Mouse (Mus musculus) embryonic facial prominence, embryonic 14.5 days (tissue): ENCODE data around the gene Hook2. TPM values are rescaled to one million over a fixed set of nuclear protein-coding genes. Genes with fewer than 3 reads are reported as not detected.
A peak's percentile ranks its signal among the peaks of the same experiment; 100 is the strongest.

ENCODE experiments used
- ATAC-seq: fragments of 200-750 bp; cut with Nextera tagmentation; 2 replicates; pipeline ENCODE4 v1.8.0; 2017; ENCODE audit warnings: low read depth, moderate number of reproducible peaks, moderate TSS enrichment
- DNase-seq: peaks from one replicate; pipeline ENCODE4 v3.0.0-alpha.2; 2015; ENCODE audit warnings: low spot score
- H3K27ac ChIP-seq: fragments of 300-500 bp; sonication (generic); replicated peaks from 2 replicates; pipeline ENCODE4 v1.5.1; 2014; ENCODE audit warnings: low read depth, mild to moderate bottlenecking, low read length, moderate library complexity
- H3K27me3 ChIP-seq: fragments of 300-500 bp; sonication (generic); replicated peaks from 2 replicates; pipeline ENCODE4 v1.6.1; 2014; ENCODE audit warnings: low read length; ENCODE audit not compliant: control insufficient read depth, insufficient read depth
- H3K36me3 ChIP-seq: fragments of 300-500 bp; sonication (generic); 2 replicates; pipeline ENCODE4 v1.6.1; 2014; ENCODE audit warnings: low read length, mixed read lengths; ENCODE audit not compliant: control insufficient read depth, insufficient read depth
- H3K4me1 ChIP-seq: fragments of 300-500 bp; sonication (generic); 2 replicates; pipeline ENCODE4 v1.6.1; 2014; ENCODE audit warnings: antibody characterized with exemption, low read length; ENCODE audit not compliant: control insufficient read depth, insufficient read depth
- H3K4me2 ChIP-seq: fragments of 300-500 bp; sonication (generic); 2 replicates; pipeline ENCODE4 v1.6.1; 2014; ENCODE audit warnings: low read depth, mild to moderate bottlenecking, low read length, moderate library complexity, mixed read lengths
- H3K4me3 ChIP-seq: fragments of 300-500 bp; sonication (generic); 2 replicates; pipeline ENCODE4 v1.5.1; 2014; ENCODE audit warnings: low read depth, mild to moderate bottlenecking, low read length
- H3K9ac ChIP-seq: fragments of 300-500 bp; sonication (generic); 2 replicates; pipeline ENCODE4 v1.6.1; 2014; ENCODE audit warnings: low read depth, mild to moderate bottlenecking, low read length, moderate library complexity, mixed read lengths
- H3K9me3 ChIP-seq: fragments of 300-500 bp; sonication (generic); 2 replicates; pipeline ENCODE4 v1.6.1; 2016; ENCODE audit warnings: low read length; ENCODE audit not compliant: control insufficient read depth
- WGBS: fragments of 180-500 bp; shearing (Covaris S2); extraction: QIAGEN DNeasy Blood & Tissue Kit; methylation state at CpG from one replicate; pipeline ENCODE4 v1.1.7; 2014; 5-methylcytosine and 5-hydroxymethylcytosine counted together
- polyA plus RNA-seq: library from polyadenylated mRNA; unstranded; fragments of >200 nt; fragmentation: Nextera tagmentation; extraction: Ambion mirVana; gene quantifications from 2 replicates; pipeline ENCODE4 v1.2.1, GENCODE M21; 2014

Gene Hook2
- polyA plus RNA-seq, 1 experiment from 2014 or later = 13.1 TPM

GRCm38 (mm10) chr8:84987903-84988302 lies 2.5 kb upstream of the Hook2 start:
- Histone ChIP-seq H3K27me3 (no peaks in the 10 kb centered on the region), H3K27ac (no peak overlapping the region), H3K9ac (no peak overlapping the region), H3K36me3 (no peaks in the 10 kb centered on the region), H3K4me3 (no peak overlapping the region), H3K4me2 (no peak overlapping the region), H3K9me3 (no peaks in the 10 kb centered on the region), H3K4me1 (peaks cover 20% of the 10 kb centered on the region)
- no peak for DNase-seq
- ATAC-seq = no peak
- 61% methylated on average over 2 of the region's 2 CpGs for WGBS

GRCm38 (mm10) chr8:84989311-84989731 lies 1.1 kb upstream of the Hook2 start:
- H3K9ac ChIP-seq = 0 out of 2 replicates have a peak overlapping the region, but pooled peaks have one; percentile 72
- peak overlapping the region; percentile 97 for H3K4me2 ChIP-seq
- ATAC-seq = no peak
- H3K4me3 ChIP-seq = no peak overlapping the region
- DNase-seq = no peak
- H3K27me3 ChIP-seq = no peaks in the 10 kb centered on the region
- H3K27ac ChIP-seq = peak overlapping the region; percentile 4; the same call in 1 of the 2 replicates
- H3K4me1 ChIP-seq = peaks cover 20% of the 10 kb centered on the region
- H3K9me3 ChIP-seq = no peaks in the 10 kb centered on the region
- WGBS = 6% methylated on average over 15 of the region's 15 CpGs
- no peaks in the 10 kb centered on the region for H3K36me3 ChIP-seq

GRCm38 (mm10) chr8:84989810-84990209 lies 593 bp upstream of the Hook2 start:
- peaks cover 2% of the 10 kb centered on the region; the same call in 1 of the 2 replicates for H3K36me3 ChIP-seq
- ATAC-seq (peak; percentile 76), DNase-seq (peak; percentile 95)
- H3K4me1 ChIP-seq = peaks cover 16% of the 10 kb centered on the region
- no peaks in the 10 kb centered on the region for H3K27me3 ChIP-seq
- H3K9ac ChIP-seq = peak overlapping the region; percentile 72
- H3K4me3 ChIP-seq = peak overlapping the region; percentile 73
- peak overlapping the region; percentile 79 for H3K27ac ChIP-seq
- peak overlapping the region; percentile 97 for H3K4me2 ChIP-seq
- H3K9me3 ChIP-seq = no peaks in the 10 kb centered on the region
- under 1% methylated on average over 15 of the region's 15 CpGs for WGBS

GRCm38 (mm10) chr8:84990836-84991235 lies 433 bp downstream of the Hook2 start:
- peak; percentile 47 for ATAC-seq
- Histone ChIP-seq H3K9ac (peak overlapping the region; percentile 75), H3K27me3 (no peaks in the 10 kb centered on the region; the same call in 1 of the 2 replicates)

GRCm38 (mm10) chr8:84994375-84994774 lies 4.0 kb downstream of the Hook2 start:
- WGBS = 95% methylated on average over 9 of the region's 9 CpGs
- Histone ChIP-seq H3K4me2 (no peak overlapping the region), H3K4me1 (peaks cover 10% of the 10 kb centered on the region; the same call in 1 of the 2 replicates), H3K9me3 (no peaks in the 10 kb centered on the region), H3K4me3 (no peak overlapping the region), H3K9ac (no peak overlapping the region), H3K36me3 (peaks cover 15% of the 10 kb centered on the region; the same call in 1 of the 2 replicates), H3K27ac (no peak overlapping the region), H3K27me3 (no peaks in the 10 kb centered on the region; the same call in 1 of the 2 replicates)
- no peak for DNase-seq
- ATAC-seq = no peak

More at GRCm38 (mm10) chr8:84990836-84991235, 433 bp downstream of the Hook2 start:
- Histone ChIP-seq H3K36me3 (peaks cover 7% of the 10 kb centered on the region; the same call in 1 of the 2 replicates), H3K4me1 (peaks cover 7% of the 10 kb centered on the region; the same call in 1 of the 2 replicates), H3K4me3 (peak overlapping the region; percentile 73), H3K27ac (peak overlapping the region; percentile 79), H3K4me2 (peak overlapping the region; percentile 97), H3K9me3 (no peaks in the 10 kb centered on the region)
- peak; percentile 92 for DNase-seq
- 2% methylated on average over 15 of the region's 15 CpGs for WGBS

GRCm38 (mm10) chr8:84995680-84996079 lies 5.3 kb downstream of the Hook2 start:
- peaks cover 10% of the 10 kb centered on the region; the same call in 1 of the 2 replicates for H3K4me1 ChIP-seq
- no peaks in the 10 kb centered on the region for H3K9me3 ChIP-seq
- no peak overlapping the region for H3K4me2 ChIP-seq
- DNase-seq (peak; percentile 72), ATAC-seq (peak; percentile 16; the same call in 1 of the 2 replicates)
- no peak overlapping the region for H3K4me3 ChIP-seq
- peaks cover 15% of the 10 kb centered on the region; the same call in 1 of the 2 replicates for H3K36me3 ChIP-seq
- WGBS = 24% methylated on average over 23 of the region's 25 CpGs
- H3K9ac ChIP-seq = no peak overlapping the region
- no peaks in the 10 kb centered on the region; the same call in 1 of the 2 replicates for H3K27me3 ChIP-seq
- no peak overlapping the region for H3K27ac ChIP-seq

GRCm38 (mm10) chr8:84996978-84997377 lies 6.6 kb downstream of the Hook2 start:
- DNase-seq (no peak), ATAC-seq (no peak)
- H3K9ac ChIP-seq = no peak overlapping the region
- peaks cover 15% of the 10 kb centered on the region; the same call in 1 of the 2 replicates for H3K36me3 ChIP-seq
- H3K27ac ChIP-seq = no peak overlapping the region
- H3K4me1 ChIP-seq = peaks cover 3% of the 10 kb centered on the region; the same call in 1 of the 2 replicates
- 74% methylated on average over 5 of the region's 5 CpGs for WGBS
- H3K27me3 ChIP-seq = no peaks in the 10 kb centered on the region; the same call in 1 of the 2 replicates
- H3K4me3 ChIP-seq = no peak overlapping the region
- no peaks in the 10 kb centered on the region for H3K9me3 ChIP-seq
- H3K4me2 ChIP-seq = no peak overlapping the region

- H3K36me3 ChIP-seq = peaks cover 15% of the 10 kb centered on the region; the same call in 1 of the 2 replicates
- peak; percentile 84 for ATAC-seq
- peak overlapping the region; percentile 29 for H3K4me2 ChIP-seq
- H3K9me3 ChIP-seq = no peaks in the 10 kb centered on the region
- H3K9ac ChIP-seq = peak overlapping the region; percentile 6; the same call in 1 of the 2 replicates
- peak; percentile 93 for DNase-seq
- H3K4me1 ChIP-seq = peaks cover 3% of the 10 kb centered on the region; the same call in 1 of the 2 replicates
- 0 out of 2 replicates have a peak overlapping the region, but pooled peaks have one; percentile 8 for H3K4me3 ChIP-seq
- H3K27ac ChIP-seq = no peak overlapping the region
- H3K27me3 ChIP-seq = no peaks in the 10 kb centered on the region; the same call in 1 of the 2 replicates
- 10% methylated on average over 19 of the region's 19 CpGs for WGBS
Observed at GRCm38 (mm10) chr8:84997649-84998295, 7.4 kb downstream of the Hook2 start.
